Mouse (Mus musculus): Measurements from ENCODE around the gene Grid1. TPM values are rescaled to one million over a fixed set of nuclear protein-coding genes. Genes with fewer than 3 reads are reported as not detected.
A peak's percentile ranks its signal among the peaks of the same experiment; 100 is the strongest.

Grid1 gene
- total RNA-seq, 2 experiments from 2014 or later, result 0.80 to 1.1 TPM

DNA sequence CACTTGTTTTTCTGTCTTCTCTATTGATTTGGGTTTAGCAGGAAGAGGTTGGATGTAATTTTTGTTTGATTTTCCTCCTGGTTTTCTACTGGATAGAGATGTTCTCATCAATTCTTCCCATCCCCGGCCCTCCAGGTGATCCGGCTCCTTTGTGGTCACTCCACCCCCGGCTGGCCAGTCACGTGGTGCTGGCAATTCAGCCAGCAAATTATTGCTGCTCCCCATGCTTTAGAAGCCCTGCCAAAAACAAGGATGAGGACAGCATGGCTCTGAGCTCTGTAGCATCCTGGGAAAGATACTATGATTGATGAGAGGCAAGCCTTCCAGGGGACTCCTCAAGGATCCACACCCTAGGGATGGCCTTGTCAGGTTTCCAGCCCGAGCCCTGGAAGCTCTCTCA is 169.2 kb downstream of the Grid1 start:
- no peak for DNase-seq (ENCODE audit: low spot score in 2 of 2)

DNA sequence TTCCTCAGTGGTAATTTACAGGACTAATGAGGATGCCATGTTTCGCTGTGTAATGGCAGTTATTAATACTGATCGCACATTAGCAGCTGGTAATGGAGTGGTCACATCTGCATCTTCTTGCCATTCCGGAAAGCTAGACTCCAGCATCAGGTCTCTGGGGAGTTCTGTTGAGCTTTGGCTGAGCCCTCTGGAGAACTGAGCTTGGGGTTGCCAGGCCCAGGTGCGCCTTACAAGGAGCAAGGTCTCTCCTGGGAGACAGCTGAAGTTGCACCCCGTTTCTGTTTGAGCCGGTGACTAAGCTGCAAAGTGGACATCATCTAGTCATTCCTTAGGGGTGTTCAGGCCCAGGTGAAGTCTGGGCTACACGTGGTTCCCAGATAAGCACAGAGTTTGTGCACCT is 186.8 kb downstream of the Grid1 start:
- no peak for DNase-seq (ENCODE audit: low spot score in 2 of 2)

GRCm38 (mm10) chr14:35008674-35009073 is 188.8 kb downstream of the Grid1 start:
- DNase-seq (ENCODE audit: low spot score in 2 of 2), result no peak

DNA sequence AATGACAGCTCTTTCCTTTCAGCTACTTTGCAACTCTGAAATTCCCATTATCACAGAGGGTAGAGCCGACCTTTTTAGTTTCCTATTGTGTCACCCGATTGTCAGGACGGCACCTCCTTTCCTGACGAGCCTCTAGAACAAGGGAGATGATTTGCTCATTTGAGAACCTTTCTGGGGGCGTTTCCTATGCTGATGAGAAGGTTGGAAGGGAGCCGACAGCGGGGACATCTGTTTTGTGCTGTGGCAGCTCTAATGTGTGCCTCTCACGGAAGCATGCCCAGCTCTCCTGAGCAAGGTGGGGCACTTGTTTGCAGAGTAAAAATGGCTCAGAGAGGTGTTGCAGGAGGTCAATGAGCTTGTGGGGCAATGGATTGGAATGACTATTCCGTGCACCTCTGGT is 189.2 kb downstream of the Grid1 start:
- no peak for DNase-seq (ENCODE audit: low spot score in 2 of 2)

DNA sequence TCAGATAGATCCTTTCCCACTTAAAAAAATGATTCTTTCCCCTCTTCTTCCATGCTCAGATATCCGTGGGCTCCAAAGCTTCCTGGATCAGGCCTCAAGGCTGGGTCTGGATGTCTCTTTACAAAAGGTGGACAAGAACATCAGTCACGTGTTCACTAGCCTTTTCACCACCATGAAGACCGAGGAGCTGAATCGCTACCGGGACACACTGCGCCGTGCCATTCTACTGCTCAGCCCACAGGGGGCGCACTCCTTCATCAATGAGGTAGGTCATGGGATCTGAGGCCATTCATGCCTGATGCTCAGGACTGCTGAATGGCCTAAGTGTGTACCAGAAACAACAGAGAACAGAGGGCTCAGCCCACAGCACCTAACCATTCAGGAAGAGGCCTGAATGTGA is 206.8 kb downstream of the Grid1 start:
- DNase-seq (ENCODE audit: low spot score in 2 of 2), result no peak

DNA sequence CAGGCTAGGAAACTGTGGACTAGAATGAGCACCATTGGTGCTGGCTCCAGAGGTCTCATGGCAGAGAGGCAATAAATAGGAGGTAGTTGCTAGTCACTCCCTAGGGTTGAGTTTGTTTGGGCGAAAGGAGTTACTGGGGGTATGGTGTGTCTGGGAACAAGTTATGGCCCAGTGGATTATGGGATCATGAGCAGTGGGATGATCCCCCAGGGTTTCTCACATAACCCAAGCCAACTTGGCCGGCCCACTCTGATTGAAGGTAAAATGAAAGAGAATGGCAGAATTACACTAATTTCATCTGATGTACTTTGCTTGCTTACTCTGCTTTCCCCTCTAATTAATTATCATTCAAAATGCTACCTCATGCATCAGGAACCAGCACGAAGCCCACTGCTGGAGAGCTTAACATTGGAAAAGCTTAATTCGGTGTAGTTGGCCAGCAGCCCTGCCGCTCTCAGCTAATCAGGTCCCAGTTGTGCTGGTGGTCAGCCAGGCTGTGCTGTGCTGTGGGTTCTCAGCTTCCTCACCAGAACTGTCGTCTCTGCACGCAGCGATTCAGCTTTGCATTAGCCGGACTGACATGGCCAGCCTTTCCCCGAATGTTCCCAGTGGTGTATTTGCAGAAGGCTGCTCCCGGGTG is 207.7 kb downstream of the Grid1 start:
- DNase-seq (ENCODE audit: low spot score in 2 of 2), result no peak

GRCm38 (mm10) chr14:35029626-35030025 is 209.7 kb downstream of the Grid1 start:
- DNase-seq (ENCODE audit: low spot score in 2 of 2), result no peak

DNA sequence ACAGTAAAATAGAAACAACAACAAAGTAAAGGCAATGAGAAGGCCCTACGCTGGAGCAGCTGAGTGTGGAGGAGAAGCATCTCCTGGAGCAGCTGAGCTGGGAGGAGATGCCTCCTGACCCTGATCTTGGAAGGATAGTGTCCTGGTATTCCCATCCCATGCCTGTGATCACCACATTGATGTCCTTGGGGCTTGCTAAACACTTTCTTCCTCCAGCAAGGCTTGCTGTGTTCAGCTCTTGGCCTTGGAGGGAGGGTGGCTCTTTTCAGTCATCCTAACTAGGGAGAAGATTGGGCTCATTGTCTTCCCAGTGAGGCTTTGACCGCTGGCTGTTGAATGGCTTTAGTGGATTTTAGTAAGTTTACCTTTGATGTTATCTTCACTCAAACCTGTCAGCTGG is 210.4 kb downstream of the Grid1 start:
- DNase-seq (ENCODE audit: low spot score in 2 of 2), result no peak

- DNase-seq (ENCODE audit: low spot score in 2 of 2), result no peak
These were observed 212.4 kb downstream of the Grid1 start for GRCm38 (mm10) chr14:35032283-35032682.

DNA sequence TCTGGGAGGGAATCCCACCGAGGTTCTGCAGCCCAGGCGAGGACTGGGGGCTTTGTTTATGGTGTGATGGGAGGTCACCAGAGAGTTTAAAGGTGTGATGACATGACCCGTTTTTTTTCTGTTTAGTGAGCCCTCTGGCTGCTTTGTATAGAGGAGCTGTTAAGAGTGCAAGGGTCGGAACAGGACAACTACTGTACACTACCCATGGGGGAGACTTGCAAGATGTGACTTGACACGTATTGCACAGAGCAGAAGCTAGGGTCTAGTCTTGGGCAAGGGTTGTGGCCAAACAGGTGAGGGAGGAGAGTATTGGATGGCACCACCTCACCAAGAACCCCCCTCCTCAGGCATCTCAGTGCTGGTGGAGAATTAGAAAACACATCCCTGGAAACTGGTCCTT is 224.4 kb downstream of the Grid1 start:
- no peak for DNase-seq (ENCODE audit: low spot score in 2 of 2)

DNA sequence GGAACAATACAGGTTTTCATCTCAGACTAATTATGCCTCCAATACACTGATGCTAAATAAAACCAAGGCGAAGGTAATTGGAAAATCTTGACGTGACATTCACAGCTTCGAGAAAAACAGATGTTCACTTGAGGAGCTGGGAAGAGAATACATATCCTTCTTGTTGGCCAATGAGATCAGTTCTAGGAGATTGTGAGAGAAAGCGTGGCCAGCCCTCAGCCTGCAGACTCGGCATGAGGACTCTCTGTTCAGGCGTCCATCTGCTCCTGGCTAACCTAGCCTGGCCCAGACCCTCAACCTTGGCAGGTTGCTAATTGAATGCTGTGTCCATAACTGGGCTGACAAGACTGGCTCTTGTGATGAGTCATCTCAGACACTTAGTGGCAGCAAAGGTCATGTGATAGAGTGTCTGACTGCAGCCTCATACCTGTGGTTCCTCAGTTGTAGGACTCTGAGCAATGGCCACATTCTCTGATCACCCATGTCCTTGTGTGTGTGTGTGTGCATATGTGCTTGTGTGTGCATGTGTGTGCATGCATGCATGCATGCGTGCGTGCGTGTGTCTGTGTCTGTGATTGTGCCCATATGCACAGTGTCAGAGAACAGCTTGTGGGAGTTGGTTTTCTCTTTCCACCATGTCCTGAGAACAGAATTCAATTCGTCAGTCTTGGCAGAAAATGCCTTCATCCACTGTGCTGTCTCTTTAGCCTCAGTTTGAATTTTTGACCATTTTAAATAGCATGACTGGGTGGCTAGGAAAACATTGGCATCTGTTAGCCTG is 225.2 kb downstream of the Grid1 start:
- DNase-seq (ENCODE audit: low spot score in 2 of 2), result no peak

DNA sequence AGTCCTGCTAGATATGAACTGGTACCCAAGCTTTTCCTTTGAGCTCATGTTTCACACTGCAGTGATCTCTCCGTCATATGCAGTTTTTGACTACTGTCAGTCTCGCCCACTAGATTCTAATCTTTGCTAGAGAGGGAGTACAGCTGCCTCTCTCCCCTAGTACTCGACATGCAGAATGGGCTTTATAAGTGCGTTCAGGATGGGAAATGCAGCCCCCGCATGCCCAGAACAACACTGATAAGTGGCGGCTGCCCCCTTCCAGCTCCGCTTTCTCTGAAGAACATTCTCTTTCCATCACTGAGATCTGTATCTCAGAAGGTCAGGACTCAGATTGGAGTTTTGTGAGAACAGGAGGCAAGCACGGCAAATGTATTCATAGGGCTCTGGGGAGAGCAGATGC is 229.3 kb downstream of the Grid1 start:
- no peak for DNase-seq (ENCODE audit: low spot score in 2 of 2)

- no peak for DNase-seq (ENCODE audit: low spot score in 2 of 2)
These were observed 234.2 kb downstream of the Grid1 start for GRCm38 (mm10) chr14:35054139-35054538.

- peak in 1 of 2 experiments; percentile 4 for DNase-seq (ENCODE audit: low spot score in 2 of 2)
These were observed 254.7 kb downstream of the Grid1 start for GRCm38 (mm10) chr14:35074636-35075035.

- DNase-seq (ENCODE audit: low spot score in 2 of 2), result no peak
These were observed 260.0 kb downstream of the Grid1 start for GRCm38 (mm10) chr14:35079954-35080353.

DNA sequence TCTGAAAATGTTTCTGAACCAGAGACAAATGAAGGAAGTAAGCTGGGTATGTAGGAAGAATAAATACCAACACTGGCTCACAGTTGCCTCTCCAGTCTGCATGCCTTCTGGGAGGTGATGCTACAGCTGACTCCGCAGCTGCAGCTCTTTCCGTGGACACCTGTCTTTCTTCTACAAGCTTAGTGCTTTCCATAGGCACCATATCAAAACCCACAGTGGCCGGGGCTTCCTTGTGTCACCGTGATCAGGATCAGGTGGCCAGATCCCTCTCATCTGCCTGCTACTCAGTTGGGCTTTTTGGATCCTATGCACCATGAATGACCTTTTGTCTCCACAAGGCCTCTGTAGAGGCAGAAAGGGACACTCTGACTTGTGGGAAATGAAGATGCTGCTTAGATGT is 272.7 kb downstream of the Grid1 start:
- DNase-seq (ENCODE audit: low spot score in 2 of 2), result no peak

DNA sequence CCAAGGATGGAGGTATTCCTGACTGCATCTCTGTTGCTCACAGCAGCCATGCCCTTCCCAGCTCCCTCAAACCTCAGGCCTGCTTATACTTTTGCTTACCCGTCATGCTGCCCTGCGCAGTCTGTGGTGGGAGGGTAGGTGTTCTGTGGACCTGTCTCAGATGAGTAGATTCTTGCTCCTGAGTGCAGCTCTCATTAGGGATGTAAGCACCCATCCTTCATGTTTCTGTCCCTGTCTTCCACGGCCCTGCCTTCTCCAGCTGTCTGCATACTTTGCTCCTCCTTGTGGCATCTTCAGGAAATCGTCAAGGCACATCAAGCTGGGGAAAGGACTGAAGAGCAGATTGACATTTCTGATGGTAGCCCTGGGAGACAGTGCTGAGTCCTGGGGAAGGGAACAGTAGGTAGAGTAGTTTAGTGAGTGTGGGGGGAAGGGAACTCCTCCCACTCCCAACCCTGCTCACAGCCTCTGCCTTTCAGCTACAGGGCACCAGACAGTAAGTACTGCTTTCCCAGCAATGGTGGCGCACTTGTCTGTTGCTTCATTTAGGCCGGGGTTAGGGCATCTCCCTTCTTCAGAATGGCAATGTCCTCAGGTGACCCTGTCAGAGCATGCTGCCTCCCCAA is 273.8 kb downstream of the Grid1 start:
- no peak for DNase-seq (ENCODE audit: low spot score in 2 of 2)

- DNase-seq (ENCODE audit: low spot score in 2 of 2), result no peak
These were observed 275.7 kb downstream of the Grid1 start for GRCm38 (mm10) chr14:35095506-35096059.

DNA sequence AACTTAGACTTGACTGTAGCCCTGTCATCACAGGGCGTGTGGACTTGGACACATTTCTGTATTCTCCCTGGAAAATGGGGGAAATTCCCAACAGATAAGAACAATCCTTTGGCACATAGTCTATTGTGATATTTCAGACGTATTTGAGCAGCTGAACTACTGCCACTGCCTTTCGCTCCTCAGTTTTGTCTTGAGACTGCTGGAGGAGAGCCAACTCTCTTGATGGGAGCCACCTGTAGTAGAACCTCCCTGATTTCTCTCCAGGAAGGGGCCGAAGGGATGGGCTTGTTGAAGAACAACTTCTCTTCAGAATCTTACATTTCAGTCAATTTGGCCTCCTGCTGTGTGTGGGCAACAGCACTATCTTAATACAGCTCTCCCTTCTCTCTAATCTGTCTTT is 276.2 kb downstream of the Grid1 start:
- no peak for DNase-seq (ENCODE audit: low spot score in 2 of 2)

- DNase-seq (ENCODE audit: low spot score in 2 of 2), result no peak
These were observed 277.3 kb downstream of the Grid1 start for GRCm38 (mm10) chr14:35097166-35097565.

DNA sequence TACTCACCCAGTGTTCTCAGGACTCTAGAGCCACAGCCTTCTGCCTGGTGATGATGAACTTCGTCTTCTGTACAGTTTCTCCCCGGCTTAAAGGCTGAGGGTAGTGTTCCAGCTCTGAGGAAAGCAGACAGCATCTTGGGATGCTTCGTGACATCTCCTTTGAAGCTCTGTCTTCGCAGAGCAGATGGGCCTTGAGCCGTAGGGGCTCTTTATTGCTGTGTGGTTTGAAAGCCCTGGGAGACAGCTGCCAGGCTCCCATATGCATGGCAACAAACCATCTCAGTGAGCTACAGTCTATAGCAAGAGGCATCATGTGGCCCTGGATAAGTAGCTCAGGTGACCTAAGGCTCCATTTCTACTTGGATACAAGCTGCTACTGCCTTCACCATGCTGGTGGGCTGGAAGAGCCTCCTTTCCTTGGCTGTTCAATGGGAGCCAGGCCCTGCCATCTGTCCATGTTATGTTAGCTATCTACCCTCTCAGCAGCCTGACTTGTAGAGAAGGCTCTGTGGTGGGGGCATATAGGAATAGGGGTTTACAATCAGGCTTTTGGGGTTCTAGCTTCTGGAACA is 283.8 kb downstream of the Grid1 start:
- no peak for DNase-seq (ENCODE audit: low spot score in 2 of 2)

DNA sequence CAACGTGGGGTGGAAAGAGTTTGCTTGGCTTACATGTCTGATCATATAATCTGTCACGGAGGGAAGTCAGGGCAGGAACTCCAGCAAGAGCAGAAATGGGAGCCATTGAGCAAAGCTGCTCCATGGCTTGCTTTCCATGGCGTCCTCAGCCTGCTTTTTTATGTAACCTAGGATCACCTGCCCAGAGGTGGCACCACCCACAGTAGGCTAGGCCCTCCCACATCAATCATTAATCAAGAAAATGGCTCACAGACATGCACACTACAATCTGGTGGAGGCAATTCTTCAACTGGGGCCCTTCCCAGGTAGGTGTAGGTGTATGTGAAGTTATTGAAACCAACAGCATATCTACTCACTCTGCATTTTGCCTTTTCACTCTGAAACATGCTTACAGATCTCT is 287.7 kb downstream of the Grid1 start:
- no peak for DNase-seq (ENCODE audit: low spot score in 2 of 2)

Measured in adrenal gland, adult 18-20 months (tissue).